Mouse (Mus musculus) CH12.LX (cell line): ENCODE measurements at regions not wholly inside any gene's neighbourhood (a gene's known extent, or its start where the extent isn't known, plus 50 kb on each side); places are given as distances from the start of the nearest gene placed in this dataset.

Experiments used
- CTCF ChIP-seq, 2 experiments: IDR thresholded peaks in 1 of 2; conservative IDR thresholded peaks in 1 of 2; 2 replicates each; pipeline ENCODE4 v1.5.1; 2011 to 2012; ENCODE audit warnings: low read depth in 2 of 2, low read length in 2 of 2, improper control_type of control experiment in 1 of 2, inconsistent platforms in 1 of 2, mild to moderate bottlenecking in 1 of 2, moderate library complexity in 1 of 2
- EP300 ChIP-seq: IDR thresholded peaks from 2 replicates; pipeline ENCODE4 v1.6.1; 2011; ENCODE audit warnings: low read length, improper control_type of control experiment
- HCFC1 ChIP-seq: IDR thresholded peaks from 2 replicates; pipeline ENCODE4 v1.6.1; 2012; ENCODE audit warnings: low read depth, mild to moderate bottlenecking, inconsistent platforms, low read length, improper control_type of control experiment
- MAFK ChIP-seq: IDR thresholded peaks from 2 replicates; pipeline ENCODE4 v1.6.1; 2011; ENCODE audit warnings: low read length, improper control_type of control experiment; ENCODE audit not compliant: insufficient replicate concordance
- POLR2A ChIP-seq: IDR thresholded peaks from 2 replicates; pipeline ENCODE4 v1.6.1; 2011; ENCODE audit warnings: low read depth, mild to moderate bottlenecking, improper control_type of control experiment, low read length
- SMC3 ChIP-seq: IDR thresholded peaks from 2 replicates; pipeline ENCODE4 v1.6.1; 2011; ENCODE audit warnings: low read depth, low read length, improper control_type of control experiment
- TBP ChIP-seq: conservative IDR thresholded peaks from 2 replicates; pipeline ENCODE4 v1.6.1; 2011; ENCODE audit warnings: low read depth, low read length, improper control_type of control experiment
- USF2 ChIP-seq: conservative IDR thresholded peaks from 2 replicates; pipeline ENCODE4 v1.6.1; 2011; ENCODE audit warnings: low read depth, low read length, improper control_type of control experiment

GRCm38 (mm10) chr1:60639059-60639458 lies 72.2 kb upstream of the Raph1 start:
- TF ChIP-seq CTCF (conservative IDR thresholded peaks at IDR 0.05 in 1 of 2, IDR thresholded peaks at IDR 0.05 in 1 of 2; ENCODE audit: low read depth in 2 of 2, low read length in 2 of 2), result no peak
- TF ChIP-seq USF2, result no peak
- TF ChIP-seq TBP, result no peak
- TF ChIP-seq EP300, result no peak
- TF ChIP-seq POLR2A, result no peak
- no peak for TF ChIP-seq MAFK
- TF ChIP-seq SMC3, result no peak
- TF ChIP-seq HCFC1, result no peak
